In the genomic region with DNA sequence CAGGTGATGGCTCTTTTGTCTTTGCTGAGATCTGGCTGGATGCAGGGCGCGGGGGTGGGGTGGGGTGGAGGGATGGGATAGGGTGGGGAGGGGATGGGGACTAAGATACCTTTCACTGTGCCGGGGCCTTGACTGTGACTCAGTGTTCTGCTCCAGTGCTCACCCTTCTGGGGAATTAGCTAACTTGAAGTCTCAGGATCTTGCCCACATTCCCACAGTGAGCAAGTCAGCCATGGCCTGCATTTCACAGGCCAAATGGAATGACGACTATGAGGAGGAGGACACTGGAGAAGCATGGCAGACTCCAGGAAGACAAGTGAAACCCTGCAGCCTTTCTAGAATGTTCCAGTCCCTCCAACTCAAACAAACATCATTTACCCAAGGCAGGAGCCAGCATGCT, we compare ENCODE assay signal across 20 mouse cellular contexts. TPM values are rescaled to one million over a fixed set of nuclear protein-coding genes. Genes with fewer than 3 reads are reported as not detected.
DNase-seq lines count a peak whose midpoint lies in the region; ATAC-seq and TF ChIP-seq lines count a peak whose summit lies in the region.
"Had no signal": no experiment of that assay in that cellular context is flagged by ENCODE, and none has a peak within 500 bp of the region (broad histone marks: within the 10 kb centered on the region; RNA-seq: fewer than 3 reads in every experiment).

No protein-coding gene starts in this region.

- H3K27ac ChIP-seq in embryonic facial prominence, embryonic 13.5 days, result peak overlapping the region; percentile 22; the same call in 1 of the 2 replicates
- H3K27ac ChIP-seq in embryonic facial prominence, embryonic 10.5 days (replicated peaks), result no peak overlapping the region
- peak overlapping the region; percentile 81 for H3K27ac ChIP-seq in heart, embryonic 13.5 days (replicated peaks)
- no peak overlapping the region for H3K27ac ChIP-seq in kidney, postnatal 0 days
- no peak overlapping the region for H3K27ac ChIP-seq in midbrain, embryonic 11.5 days (ENCODE audit: low read depth, low read length)
- no peak overlapping the region for H3K27ac ChIP-seq in midbrain, embryonic 15.5 days
- H3K27ac ChIP-seq: hindbrain, embryonic 13.5 days; neural tube, embryonic 12.5 days had no signal

- no peak overlapping the region for H3K9ac ChIP-seq in embryonic facial prominence, embryonic 13.5 days
- H3K9ac ChIP-seq in heart, embryonic 13.5 days, result no peak overlapping the region
- H3K9ac ChIP-seq in kidney, postnatal 0 days (ENCODE audit: low read depth, low read length), result no peak overlapping the region
- H3K9ac ChIP-seq in midbrain, embryonic 11.5 days (ENCODE audit: low read length), result no peak overlapping the region
- no peak overlapping the region for H3K9ac ChIP-seq in midbrain, embryonic 15.5 days
- H3K9ac ChIP-seq: forebrain, postnatal 0 days; hindbrain, embryonic 13.5 days; liver, embryonic 14.5 days; neural tube, embryonic 12.5 days had no signal

- WGBS in embryonic facial prominence, embryonic 13.5 days, result 84% methylated on average over 4 of the region's 4 CpGs
- 82% methylated on average over 4 of the region's 4 CpGs for WGBS in embryonic facial prominence, embryonic 10.5 days
- 74% methylated on average over 4 of the region's 4 CpGs for WGBS in heart, embryonic 13.5 days
- 60% methylated on average over 4 of the region's 4 CpGs for WGBS in kidney, postnatal 0 days
- WGBS in midbrain, embryonic 11.5 days, result 89% methylated on average over 4 of the region's 4 CpGs
- 77% methylated on average over 4 of the region's 4 CpGs for WGBS in midbrain, embryonic 15.5 days

- H3K4me2 ChIP-seq in embryonic facial prominence, embryonic 13.5 days, result no peak overlapping the region
- H3K4me2 ChIP-seq in heart, embryonic 13.5 days, result peak overlapping the region; percentile 44; the same call in 1 of the 2 replicates
- no peak overlapping the region for H3K4me2 ChIP-seq in kidney, postnatal 0 days (ENCODE audit: low read length)
- H3K4me2 ChIP-seq in midbrain, embryonic 11.5 days, result no peak overlapping the region
- no peak overlapping the region for H3K4me2 ChIP-seq in midbrain, embryonic 15.5 days
- H3K4me2 ChIP-seq: hindbrain, embryonic 13.5 days; neural tube, embryonic 12.5 days had no signal

- DNase-seq in embryonic facial prominence, embryonic 10.5 days (ENCODE audit: low spot score), result no peak
- DNase-seq in heart, postnatal 4 days, result no peak
- DNase-seq in kidney, postnatal 0 days (ENCODE audit: low spot score), result peak; percentile 35
- DNase-seq in kidney, adult 11 months, result no peak
- peak; percentile 14 for DNase-seq in midbrain, embryonic 11.5 days (ENCODE audit: low spot score, missing footprints)
- DNase-seq: cerebellum, adult 9-10 months; forebrain, postnatal 0 days; gastrocnemius, postnatal 25 days; kidney, adult 18-20 months; kidney, postnatal 36 days; layer of hippocampus, postnatal 36 days; midbrain, embryonic 14.5 days; right cerebral cortex, postnatal 14 days; spleen, adult 18-20 months had no signal

- H3K27me3 ChIP-seq in embryonic facial prominence, embryonic 13.5 days, result no peaks in the 10 kb centered on the region
- H3K27me3 ChIP-seq in embryonic facial prominence, embryonic 10.5 days (replicated peaks; ENCODE audit: low read depth, poor library complexity, severe bottlenecking), result no peaks in the 10 kb centered on the region
- no peaks in the 10 kb centered on the region for H3K27me3 ChIP-seq in heart, embryonic 13.5 days (replicated peaks)
- H3K27me3 ChIP-seq in kidney, postnatal 0 days (ENCODE audit: insufficient read depth, low read length), result no peaks in the 10 kb centered on the region
- no peaks in the 10 kb centered on the region for H3K27me3 ChIP-seq in midbrain, embryonic 11.5 days (ENCODE audit: control insufficient read depth, insufficient read depth, low read length)
- H3K27me3 ChIP-seq in midbrain, embryonic 15.5 days (replicated peaks), result no peaks in the 10 kb centered on the region
- H3K27me3 ChIP-seq: hindbrain, embryonic 13.5 days; neural tube, embryonic 12.5 days had no signal

- H3K4me1 ChIP-seq in embryonic facial prominence, embryonic 13.5 days, result peaks cover 31% of the 10 kb centered on the region
- peaks cover 29% of the 10 kb centered on the region for H3K4me1 ChIP-seq in embryonic facial prominence, embryonic 10.5 days
- peaks cover 86% of the 10 kb centered on the region for H3K4me1 ChIP-seq in heart, embryonic 13.5 days
- H3K4me1 ChIP-seq in kidney, postnatal 0 days (replicated peaks; ENCODE audit: insufficient read depth, low read length), result no peaks in the 10 kb centered on the region
- H3K4me1 ChIP-seq in midbrain, embryonic 11.5 days (ENCODE audit: control insufficient read depth, insufficient read depth, low read length), result peaks cover 12% of the 10 kb centered on the region
- peaks cover 17% of the 10 kb centered on the region for H3K4me1 ChIP-seq in midbrain, embryonic 15.5 days

- H3K9me3 ChIP-seq in embryonic facial prominence, embryonic 13.5 days, result no peaks in the 10 kb centered on the region
- H3K9me3 ChIP-seq in embryonic facial prominence, embryonic 10.5 days, result no peaks in the 10 kb centered on the region
- no peaks in the 10 kb centered on the region for H3K9me3 ChIP-seq in heart, embryonic 13.5 days
- peaks cover 3% of the 10 kb centered on the region; the same call in 1 of the 2 replicates for H3K9me3 ChIP-seq in kidney, postnatal 0 days (replicated peaks; ENCODE audit: low read length)
- no peaks in the 10 kb centered on the region for H3K9me3 ChIP-seq in midbrain, embryonic 11.5 days (ENCODE audit: control insufficient read depth, low read length)
- H3K9me3 ChIP-seq in midbrain, embryonic 15.5 days, result no peaks in the 10 kb centered on the region
- H3K9me3 ChIP-seq: hindbrain, embryonic 13.5 days; neural tube, embryonic 12.5 days had no signal

- no peak for ATAC-seq in embryonic facial prominence, embryonic 13.5 days (ENCODE audit: insufficient number of reproducible peaks, insufficient read depth, low FRiP score, low TSS enrichment, low read depth)
- no peak for ATAC-seq in heart, embryonic 13.5 days (ENCODE audit: extremely low read depth, insufficient number of reproducible peaks, low FRiP score, low TSS enrichment)
- ATAC-seq in kidney, postnatal 0 days (replicated peaks; ENCODE audit: low FRiP score, low read depth), result 0 out of 2 replicates have a peak, but pooled peaks have one; percentile 19
- no peak for ATAC-seq in midbrain, embryonic 11.5 days (ENCODE audit: low FRiP score)
- no peak for ATAC-seq in midbrain, embryonic 15.5 days (replicated peaks)

- H3K4me3 ChIP-seq in embryonic facial prominence, embryonic 13.5 days, result no peak overlapping the region
- no peak overlapping the region for H3K4me3 ChIP-seq in embryonic facial prominence, embryonic 10.5 days
- H3K4me3 ChIP-seq in heart, embryonic 13.5 days, result no peak overlapping the region
- H3K4me3 ChIP-seq in kidney, postnatal 0 days (replicated peaks; ENCODE audit: low read depth, low read length), result no peak overlapping the region
- no peak overlapping the region for H3K4me3 ChIP-seq in midbrain, embryonic 11.5 days (ENCODE audit: low read depth, low read length)
- no peak overlapping the region for H3K4me3 ChIP-seq in midbrain, embryonic 15.5 days
- H3K4me3 ChIP-seq: hindbrain, embryonic 13.5 days; neural tube, embryonic 12.5 days had no signal

- peaks cover 43% of the 10 kb centered on the region for H3K36me3 ChIP-seq in embryonic facial prominence, embryonic 13.5 days
- H3K36me3 ChIP-seq in embryonic facial prominence, embryonic 10.5 days (replicated peaks), result peaks cover 94% of the 10 kb centered on the region
- peaks cover 50% of the 10 kb centered on the region for H3K36me3 ChIP-seq in heart, embryonic 13.5 days
- 0 out of 2 replicates have a peak, but pooled peaks cover 6% of the 10 kb centered on the region for H3K36me3 ChIP-seq in kidney, postnatal 0 days (ENCODE audit: insufficient read depth, low read length)
- peaks cover 5% of the 10 kb centered on the region; the same call in 1 of the 2 replicates for H3K36me3 ChIP-seq in midbrain, embryonic 11.5 days (ENCODE audit: control insufficient read depth, insufficient read depth, low read length)
- H3K36me3 ChIP-seq in midbrain, embryonic 15.5 days (replicated peaks), result 0 out of 2 replicates have a peak, but pooled peaks cover 5% of the 10 kb centered on the region

- TF ChIP-seq CTCF in kidney, postnatal 0 days (IDR thresholded peaks at IDR 0.05; ENCODE audit: low read depth), result no peak

RNA-seq across cellular contexts. Expression of gene F2r, which starts 6.5 kb away (rescaled TPM):
- 92.2 and 100 TPM in 2 replicates for polyA plus RNA-seq in embryonic facial prominence, embryonic 13.5 days (2015; fragmentation: Nextera tagmentation; extraction: Ambion mirVana)
- 120 and 127 TPM in 2 replicates for polyA plus RNA-seq in embryonic facial prominence, embryonic 10.5 days (2016; fragmentation: Nextera tagmentation; extraction: Ambion mirVana)
- 124 and 129 TPM in 2 replicates for polyA plus RNA-seq in heart, embryonic 13.5 days (2015; fragmentation: Nextera tagmentation; extraction: Ambion mirVana)
- total RNA-seq in heart, postnatal 4 days (2021), result 10 to 100 TPM; 66.3 to 72.7 TPM
- polyA plus RNA-seq in kidney, postnatal 0 days (2015; fragmentation: Nextera tagmentation; extraction: Ambion mirVana), result 85.6 and 104 TPM in 2 replicates
- polyA plus RNA-seq in midbrain, embryonic 11.5 days (2014; fragmentation: Nextera tagmentation; extraction: Ambion mirVana), result 129 and 143 TPM in 2 replicates
- polyA plus RNA-seq in midbrain, embryonic 15.5 days (2015; fragmentation: Nextera tagmentation; extraction: Ambion mirVana), result 59.5 and 60.9 TPM in 2 replicates

Comparison
In these comparisons a context has a peak if more than half of its experiments do, and no peak if none do; other contexts are left out.
1. H3K27ac ChIP-seq: peak in embryonic facial prominence, embryonic 13.5 days (single experiment) and heart, embryonic 13.5 days (single experiment); none in embryonic facial prominence, embryonic 10.5 days (single experiment), kidney, postnatal 0 days (single experiment), midbrain, embryonic 11.5 days (single experiment) and midbrain, embryonic 15.5 days (single experiment).
2. DNase-seq: peak in kidney, postnatal 0 days (single experiment) and midbrain, embryonic 11.5 days (single experiment); none in embryonic facial prominence, embryonic 10.5 days (single experiment), heart, postnatal 4 days (single experiment) and kidney, adult 11 months (single experiment).